Mouse (Mus musculus) stomach, postnatal 0 days (tissue): Measurements from ENCODE around the gene Grn.

Source experiments
- CTCF ChIP-seq: IDR thresholded peaks from 2 replicates; pipeline ENCODE4 v1.5.1; 2016; ENCODE audit warnings: antibody characterized with exemption, low read depth, mild to moderate bottlenecking, moderate library complexity
- EP300 ChIP-seq: optimal IDR thresholded peaks from 2 replicates; pipeline ENCODE3; 2016; ENCODE audit warnings: antibody characterized with exemption

DNA sequence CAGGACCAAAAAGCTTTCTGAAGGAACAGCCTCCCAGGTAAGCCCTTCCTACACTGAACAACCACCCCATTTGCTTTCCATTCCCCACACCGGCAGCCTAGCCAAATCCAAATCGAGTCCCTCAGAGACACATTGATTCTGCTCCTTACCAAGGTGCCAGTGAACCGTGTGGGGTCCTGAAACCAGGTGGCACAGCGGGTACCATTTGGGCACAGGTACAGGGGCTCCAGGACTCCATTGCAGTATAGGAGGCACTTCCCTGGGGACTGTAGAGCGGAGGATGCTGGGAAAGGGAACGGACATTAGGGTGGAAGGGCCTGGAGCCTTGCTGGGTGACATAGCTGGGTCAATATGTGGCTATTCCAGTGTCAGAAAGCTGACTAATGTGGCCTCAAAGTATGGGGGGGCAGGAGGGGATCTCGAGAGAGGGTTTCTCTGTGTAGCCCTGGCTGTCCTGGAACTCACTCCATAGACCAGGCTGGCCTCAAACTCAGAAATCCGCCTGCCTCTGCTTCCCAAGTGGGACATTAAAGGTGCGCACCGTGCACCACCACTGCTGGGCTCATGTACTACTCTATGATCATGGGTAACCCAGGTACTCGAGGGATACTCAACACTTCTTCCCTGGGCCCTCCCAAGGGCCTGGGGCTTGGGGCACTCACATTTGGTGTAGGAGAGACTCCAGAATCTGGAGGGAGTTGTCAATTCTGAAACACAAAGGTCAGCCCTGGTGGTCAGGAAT lies 24.4 kb upstream of the Grn start:
- TF ChIP-seq CTCF (no peak), EP300 (no peak)
